Mouse (Mus musculus) E14TG2a.4 (cell line): ENCODE data around the gene Ppp1r14d.

ENCODE experiments used
- CTCF ChIP-seq: conservative IDR thresholded peaks from 2 replicates; pipeline ENCODE4 v1.5.1; 2014; ENCODE audit warnings: low read length
- NANOG ChIP-seq: IDR thresholded peaks from 2 replicates; pipeline ENCODE4 v1.6.1; 2014; ENCODE audit warnings: borderline replicate concordance, low read length, mixed read lengths
- POU5F1 ChIP-seq: IDR thresholded peaks from 2 replicates; pipeline ENCODE4 v1.6.1; 2014; ENCODE audit warnings: low read length, borderline replicate concordance

GRCm38 (mm10) chr2:119209176-119209507, 20.6 kb downstream of the Ppp1r14d start:
- no peak for TF ChIP-seq CTCF
- no peak for TF ChIP-seq NANOG
- TF ChIP-seq POU5F1 = no peak
